Mouse (Mus musculus) midbrain, embryonic 11.5 days (tissue): Measurements from ENCODE around the gene Gm12800. TPM values are rescaled to one million over a fixed set of nuclear protein-coding genes. Genes with fewer than 3 reads are reported as not detected.
"Not testable (repeated sequence)": the region's sequence is repeated elsewhere in the genome, so short reads cannot be mapped to it uniquely, and the experiment has no call there.

ENCODE experiments used
- ATAC-seq: fragments of 200-750 bp; cut with Nextera tagmentation; 2 replicates; pipeline ENCODE4 v1.8.0; 2017; ENCODE audit warnings: moderate TSS enrichment, moderate library complexity; ENCODE audit not compliant: low FRiP score
- DNase-seq: peaks from one replicate; pipeline ENCODE4 v3.0.0; 2015; ENCODE audit warnings: low spot score; ENCODE audit errors: missing footprints
- H3K27ac ChIP-seq: fragments of 300-500 bp; sonication (generic); 2 replicates; pipeline ENCODE4 v1.5.1; 2014; ENCODE audit warnings: low read depth, low read length
- H3K27me3 ChIP-seq: fragments of 300-500 bp; sonication (generic); 2 replicates; pipeline ENCODE4 v1.6.1; 2014; ENCODE audit warnings: mild to moderate bottlenecking, low read length, moderate library complexity, mixed read lengths; ENCODE audit not compliant: control insufficient read depth, insufficient read depth
- H3K36me3 ChIP-seq: fragments of 300-500 bp; sonication (generic); 2 replicates; pipeline ENCODE4 v1.6.1; 2014; ENCODE audit warnings: mild to moderate bottlenecking, low read length, moderate library complexity, mixed read lengths; ENCODE audit not compliant: control insufficient read depth, insufficient read depth
- H3K4me1 ChIP-seq: fragments of 300-500 bp; sonication (generic); 2 replicates; pipeline ENCODE4 v1.6.1; 2014; ENCODE audit warnings: low read length; ENCODE audit not compliant: control insufficient read depth, insufficient read depth
- H3K4me2 ChIP-seq: fragments of 300-500 bp; sonication (generic); 2 replicates; pipeline ENCODE4 v1.6.1; 2014; ENCODE audit warnings: mild to moderate bottlenecking, moderate library complexity
- H3K4me3 ChIP-seq: fragments of 300-500 bp; sonication (generic); 2 replicates; pipeline ENCODE4 v1.5.1; 2014; ENCODE audit warnings: low read depth, low read length
- H3K9ac ChIP-seq: fragments of 300-500 bp; sonication (generic); 2 replicates; pipeline ENCODE4 v1.6.1; 2014; ENCODE audit warnings: low read length
- H3K9me3 ChIP-seq: fragments of 300-500 bp; sonication (generic); 2 replicates; pipeline ENCODE4 v1.6.1; 2016; ENCODE audit warnings: low read length; ENCODE audit not compliant: control insufficient read depth
- WGBS: fragments of 180-500 bp; shearing (Covaris S2); extraction: QIAGEN DNeasy Blood & Tissue Kit; methylation state at CpG from one replicate; pipeline ENCODE4 v1.1.7; 2014; 5-methylcytosine and 5-hydroxymethylcytosine counted together
- polyA plus RNA-seq: library from polyadenylated mRNA; unstranded; fragments of >200 nt; fragmentation: Nextera tagmentation; extraction: Ambion mirVana; gene quantifications from 2 replicates; pipeline ENCODE4 v1.2.1, GENCODE M21; 2014

Gm12800 gene
- polyA plus RNA-seq, result not detected in 2 replicates

GRCm38 (mm10) chr4:101908821-101909220, at the start of gene Gm12800:
TSS of gene Gm12800 (plus strand) at chr4:101909121.
- H3K4me1 ChIP-seq, H3K9ac ChIP-seq, DNase-seq, H3K4me3 ChIP-seq, ATAC-seq, H3K36me3 ChIP-seq, H3K4me2 ChIP-seq, H3K27ac ChIP-seq, H3K9me3 ChIP-seq, H3K27me3 ChIP-seq: not testable (repeated sequence)
- WGBS, result 87% methylated on average over 2 of the region's 2 CpGs

GRCm38 (mm10) chr4:101860873-101861272, 48.0 kb upstream of the Gm12800 start:
- H3K9me3 ChIP-seq, result no peaks in the 10 kb centered on the region
- 46% methylated on average over 6 of the region's 6 CpGs for WGBS
- H3K27me3 ChIP-seq, result no peaks in the 10 kb centered on the region
- no peak overlapping the region for H3K9ac ChIP-seq
- no peak overlapping the region for H3K4me2 ChIP-seq
- H3K36me3 ChIP-seq, result no peaks in the 10 kb centered on the region
- no peaks in the 10 kb centered on the region for H3K4me1 ChIP-seq
- DNase-seq, result no peak
- no peak overlapping the region for H3K27ac ChIP-seq
- no peak for ATAC-seq
- no peak overlapping the region for H3K4me3 ChIP-seq

GRCm38 (mm10) chr4:101862289-101862688, 46.6 kb upstream of the Gm12800 start:
- Histone ChIP-seq H3K4me2 (no peak overlapping the region), H3K9ac (no peak overlapping the region), H3K4me3 (no peak overlapping the region), H3K27ac (no peak overlapping the region), H3K27me3 (no peaks in the 10 kb centered on the region), H3K4me1 (no peaks in the 10 kb centered on the region), H3K36me3 (no peaks in the 10 kb centered on the region), H3K9me3 (no peaks in the 10 kb centered on the region)
- 89% methylated on average over 6 of the region's 6 CpGs for WGBS
- DNase-seq (no peak), ATAC-seq (no peak)

GRCm38 (mm10) chr4:101872031-101872430, 36.9 kb upstream of the Gm12800 start:
- H3K4me1 ChIP-seq, H3K9ac ChIP-seq, H3K9me3 ChIP-seq, H3K36me3 ChIP-seq, DNase-seq, H3K27ac ChIP-seq, ATAC-seq, H3K27me3 ChIP-seq, H3K4me3 ChIP-seq, H3K4me2 ChIP-seq: not testable (repeated sequence)
- WGBS, result 70% methylated on average over 2 of the region's 2 CpGs

- not testable (repeated sequence) for H3K27ac ChIP-seq, H3K9ac ChIP-seq, H3K27me3 ChIP-seq, H3K4me2 ChIP-seq, H3K4me1 ChIP-seq, ATAC-seq, H3K9me3 ChIP-seq, H3K36me3 ChIP-seq, H3K4me3 ChIP-seq, DNase-seq
- WGBS, result 87% methylated on average over 15 of the region's 15 CpGs
Observed at GRCm38 (mm10) chr4:101875687-101876086, 33.2 kb upstream of the Gm12800 start.

GRCm38 (mm10) chr4:101883641-101884040, 25.3 kb upstream of the Gm12800 start:
- Histone ChIP-seq H3K27ac (no peak overlapping the region), H3K9me3 (no peaks in the 10 kb centered on the region), H3K4me1 (no peaks in the 10 kb centered on the region), H3K36me3 (no peaks in the 10 kb centered on the region), H3K4me2 (no peak overlapping the region), H3K9ac (no peak overlapping the region), H3K4me3 (no peak overlapping the region), H3K27me3 (no peaks in the 10 kb centered on the region)
- no peak for ATAC-seq
- WGBS, result 43% methylated on average over 3 of the region's 3 CpGs
- DNase-seq, result no peak

- H3K27me3 ChIP-seq, result no peaks in the 10 kb centered on the region
- H3K4me1 ChIP-seq, result no peaks in the 10 kb centered on the region
- no peak for ATAC-seq
- H3K9ac ChIP-seq, result no peak overlapping the region
- H3K4me2 ChIP-seq, result no peak overlapping the region
- DNase-seq, result no peak
- H3K4me3 ChIP-seq, result no peak overlapping the region
- H3K9me3 ChIP-seq, result no peaks in the 10 kb centered on the region
- no peak overlapping the region for H3K27ac ChIP-seq
- H3K36me3 ChIP-seq, result no peaks in the 10 kb centered on the region
Observed at GRCm38 (mm10) chr4:101889377-101889776, 19.5 kb upstream of the Gm12800 start.

GRCm38 (mm10) chr4:101893656-101894420, 15.1 kb upstream of the Gm12800 start, which contains the start of gene C130073F10Rik:
TSS of gene C130073F10Rik (minus strand) at chr4:101893789.
- 84% methylated on average over 7 of the region's 7 CpGs for WGBS
- Histone ChIP-seq H3K9ac (no peak within 1 kb of the TSS), H3K4me3 (no peak within 1 kb of the TSS), H3K9me3 (no peaks in the 10 kb centered on the region), H3K36me3 (no peaks in the 10 kb centered on the region), H3K4me1 (no peaks in the 10 kb centered on the region), H3K27me3 (no peaks in the 10 kb centered on the region), H3K4me2 (no peak within 1 kb of the TSS), H3K27ac (no peak within 1 kb of the TSS)
- DNase-seq (no peak), ATAC-seq (no peak)

GRCm38 (mm10) chr4:101940107-101940506, 31.2 kb downstream of the Gm12800 start, which contains the start of gene Gm12794:
TSS of gene Gm12794 (plus strand) at chr4:101940407.
- H3K27ac ChIP-seq, ATAC-seq, H3K4me1 ChIP-seq, H3K27me3 ChIP-seq, H3K9me3 ChIP-seq, H3K4me2 ChIP-seq, H3K4me3 ChIP-seq, DNase-seq, H3K9ac ChIP-seq, H3K36me3 ChIP-seq: not testable (repeated sequence)
- 80% methylated on average over 2 of the region's 2 CpGs for WGBS
